Mouse (Mus musculus) small intestine, adult 10 weeks (tissue): ENCODE measurements around the gene Speer4e. TPM values are rescaled to one million over a fixed set of nuclear protein-coding genes. Genes with fewer than 3 reads are reported as not detected.

Source experiments
- polyA plus RNA-seq: library from polyadenylated mRNA; stranded (reverse); fragments of 350-450 nt; fragmentation: Illumina TruSeq; extraction: RNeasy Lipid Tissue Mini Kit (QIAGEN cat#74804); gene quantifications from one replicate; pipeline ENCODE4 v1.2.3, GENCODE M21; 2014; ENCODE audit warnings: low replicate concordance

Gene Speer4e
- not detected for polyA plus RNA-seq

GRCm38 (mm10) chr5:14938329-14938728 is at the start of gene Speer4e:
Gene Speer4e (minus strand): TSS chr5:14938429.

GRCm38 (mm10) chr5:14978835-14979234 is 40.6 kb upstream of the Speer4e start, which contains the start of gene Gm10354:
Gene Gm10354 (minus strand): TSS chr5:14978935.

GRCm38 (mm10) chr5:14914799-14915198 is 23.4 kb downstream of the Speer4e start, which contains the start of gene Gm9758:
Gene Gm9758 (minus strand): TSS chr5:14914899.

Other genes starting within 250 kb of the Speer4e start
- gene Gm9758, start 23.5 kb downstream of the Speer4e start, polyA plus RNA-seq = not detected
- not detected for gene Gm10354, start 40.5 kb upstream of the Speer4e start, polyA plus RNA-seq
- gene Gm17019, start 94.6 kb upstream of the Speer4e start, polyA plus RNA-seq = not detected